ENCODE assay signal across 12 mouse cellular contexts in the genomic region with DNA sequence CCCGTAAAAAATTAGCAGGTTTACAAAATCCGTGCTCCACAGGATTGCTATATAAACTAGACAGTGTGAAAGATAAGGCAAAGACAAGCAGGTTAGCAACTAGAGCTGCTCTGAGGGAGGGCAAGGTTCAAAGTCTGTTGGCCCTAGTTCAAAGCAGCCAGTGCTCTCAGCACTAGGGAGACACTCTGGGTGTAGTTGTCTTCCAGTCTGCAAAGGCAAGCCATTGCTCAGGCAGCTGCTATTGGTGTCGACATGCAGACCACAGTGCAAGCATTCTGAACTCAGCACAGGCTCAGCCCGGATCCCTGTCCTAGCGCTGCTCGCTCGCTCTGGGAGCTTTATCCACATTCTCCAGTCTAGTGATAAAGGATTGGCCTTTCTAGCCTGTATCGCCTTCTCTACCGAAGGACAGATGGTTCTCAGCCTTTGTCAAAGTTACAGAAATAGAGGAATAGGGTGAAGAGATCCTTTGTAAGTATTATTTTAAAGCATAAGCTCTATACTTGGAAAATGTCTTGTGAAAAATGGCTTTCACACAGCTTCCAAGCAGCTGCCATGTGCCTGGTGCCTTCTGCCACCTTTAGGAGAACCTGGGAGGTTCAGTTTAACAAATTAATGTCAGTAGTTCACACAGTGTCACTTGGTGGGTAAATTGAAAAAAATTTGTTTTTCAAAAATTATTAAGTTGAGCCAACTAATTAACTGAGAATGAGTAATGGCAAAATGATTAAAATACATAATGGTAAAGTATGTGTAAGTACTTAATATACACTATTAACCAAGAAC. TPM values are rescaled to one million over a fixed set of nuclear protein-coding genes. Genes with fewer than 3 reads are reported as not detected.
DNase-seq lines count a peak whose midpoint lies in the region; ATAC-seq lines count a peak whose summit lies in the region.
"Had no signal": no experiment of that assay in that cellular context is flagged by ENCODE, and none has a peak within 500 bp of the region (broad histone marks: within the 10 kb centered on the region; RNA-seq: fewer than 3 reads in every experiment).

No protein-coding gene starts in this region.

- no peak overlapping the region; the same call in 1 of the 2 replicates for H3K4me2 ChIP-seq in heart, embryonic 14.5 days (ENCODE audit: low read length)
- H3K4me2 ChIP-seq in neural tube, embryonic 11.5 days (ENCODE audit: low read depth) = no peak overlapping the region
- no peak overlapping the region for H3K4me2 ChIP-seq in neural tube, embryonic 15.5 days
- H3K4me2 ChIP-seq in liver, embryonic 13.5 days = no peak overlapping the region
- H3K4me2 ChIP-seq: hindbrain, embryonic 14.5 days; lung, embryonic 15.5 days had no signal

- peak overlapping the region; percentile 44 for H3K9ac ChIP-seq in heart, embryonic 14.5 days (ENCODE audit: low read length)
- no peak overlapping the region for H3K9ac ChIP-seq in neural tube, embryonic 11.5 days (ENCODE audit: low read length)
- H3K9ac ChIP-seq in neural tube, embryonic 15.5 days (replicated peaks) = no peak overlapping the region
- no peak overlapping the region; the same call in 1 of the 2 replicates for H3K9ac ChIP-seq in liver, embryonic 13.5 days
- H3K9ac ChIP-seq: hindbrain, embryonic 14.5 days; lung, embryonic 15.5 days had no signal

- H3K4me1 ChIP-seq in heart, embryonic 14.5 days (ENCODE audit: control insufficient read depth in 2 of 2, insufficient read depth in 2 of 2, low read length in 2 of 2) = peaks cover 0 to 10% of the 10 kb centered on the region in 2 experiments; a peak in 3 of 4 replicates
- peaks cover 11% of the 10 kb centered on the region for H3K4me1 ChIP-seq in heart, embryonic 10.5 days
- H3K4me1 ChIP-seq in neural tube, embryonic 11.5 days (ENCODE audit: control insufficient read depth, insufficient read depth, low read length) = no peaks in the 10 kb centered on the region
- 0 out of 2 replicates have a peak, but pooled peaks cover 1% of the 10 kb centered on the region for H3K4me1 ChIP-seq in neural tube, embryonic 15.5 days
- peaks cover 5% of the 10 kb centered on the region for H3K4me1 ChIP-seq in liver, embryonic 13.5 days (replicated peaks)

- H3K4me3 ChIP-seq in heart, embryonic 14.5 days (ENCODE audit: control insufficient read depth in 1 of 2, insufficient read depth in 1 of 2, low read depth in 1 of 2, low read length in 2 of 2) = no peak overlapping the region
- no peak overlapping the region for H3K4me3 ChIP-seq in heart, embryonic 10.5 days
- no peak overlapping the region for H3K4me3 ChIP-seq in neural tube, embryonic 11.5 days (ENCODE audit: low read depth, low read length)
- no peak overlapping the region for H3K4me3 ChIP-seq in neural tube, embryonic 15.5 days (replicated peaks)
- H3K4me3 ChIP-seq in liver, embryonic 13.5 days (replicated peaks) = no peak overlapping the region
- H3K4me3 ChIP-seq: gastrocnemius, adult 2 months; lung, embryonic 15.5 days had no signal

- H3K36me3 ChIP-seq in heart, embryonic 14.5 days (ENCODE audit: control insufficient read depth, insufficient read depth, low read length) = no peaks in the 10 kb centered on the region
- no peaks in the 10 kb centered on the region for H3K36me3 ChIP-seq in heart, embryonic 10.5 days
- H3K36me3 ChIP-seq in neural tube, embryonic 11.5 days (ENCODE audit: control insufficient read depth, insufficient read depth, low read length) = no peaks in the 10 kb centered on the region
- H3K36me3 ChIP-seq in neural tube, embryonic 15.5 days = no peaks in the 10 kb centered on the region
- H3K36me3 ChIP-seq in liver, embryonic 13.5 days = no peaks in the 10 kb centered on the region
- H3K36me3 ChIP-seq: lung, embryonic 15.5 days had no signal

- H3K27ac ChIP-seq in heart, embryonic 14.5 days (replicated peaks in 1 of 2; ENCODE audit: control insufficient read depth in 1 of 2, insufficient read depth in 1 of 2, low read depth in 2 of 2, low read length in 2 of 2) = peak overlapping the region in 1 of 2 experiments; percentile 37; a peak in 1 of 4 replicates
- no peak overlapping the region for H3K27ac ChIP-seq in heart, embryonic 10.5 days
- H3K27ac ChIP-seq in neural tube, embryonic 11.5 days (ENCODE audit: low read depth, low read length) = no peak overlapping the region
- H3K27ac ChIP-seq in neural tube, embryonic 15.5 days (replicated peaks) = no peak overlapping the region
- H3K27ac ChIP-seq in liver, embryonic 13.5 days = no peak overlapping the region
- H3K27ac ChIP-seq: gastrocnemius, adult 2 months; hindbrain, embryonic 14.5 days; lung, embryonic 15.5 days had no signal

- no peaks in the 10 kb centered on the region for H3K27me3 ChIP-seq in heart, embryonic 14.5 days (ENCODE audit: control insufficient read depth, insufficient read depth, low read length)
- peaks cover 8% of the 10 kb centered on the region for H3K27me3 ChIP-seq in heart, embryonic 10.5 days (ENCODE audit: insufficient read depth, poor library complexity, severe bottlenecking)
- no peaks in the 10 kb centered on the region for H3K27me3 ChIP-seq in neural tube, embryonic 11.5 days (ENCODE audit: control insufficient read depth, insufficient read depth, low read length)
- H3K27me3 ChIP-seq in neural tube, embryonic 15.5 days (replicated peaks) = no peaks in the 10 kb centered on the region
- no peaks in the 10 kb centered on the region for H3K27me3 ChIP-seq in liver, embryonic 13.5 days
- H3K27me3 ChIP-seq: lung, embryonic 15.5 days had no signal

- WGBS in heart, embryonic 14.5 days = 19% methylated on average over 9 of the region's 9 CpGs
- 30% methylated on average over 9 of the region's 9 CpGs for WGBS in heart, embryonic 10.5 days
- 79% methylated on average over 9 of the region's 9 CpGs for WGBS in neural tube, embryonic 11.5 days
- WGBS in neural tube, embryonic 15.5 days = 79% methylated on average over 9 of the region's 9 CpGs
- 66% methylated on average over 9 of the region's 9 CpGs for WGBS in liver, embryonic 13.5 days (ENCODE audit: insufficient replicate concordance)

- no peaks in the 10 kb centered on the region for H3K9me3 ChIP-seq in heart, embryonic 14.5 days (ENCODE audit: control insufficient read depth, low read length)
- no peaks in the 10 kb centered on the region for H3K9me3 ChIP-seq in heart, embryonic 10.5 days
- no peaks in the 10 kb centered on the region for H3K9me3 ChIP-seq in neural tube, embryonic 11.5 days (ENCODE audit: control insufficient read depth, low read length)
- no peaks in the 10 kb centered on the region for H3K9me3 ChIP-seq in neural tube, embryonic 15.5 days (replicated peaks)
- 0 out of 2 replicates have a peak, but pooled peaks cover 4% of the 10 kb centered on the region for H3K9me3 ChIP-seq in liver, embryonic 13.5 days (replicated peaks)
- H3K9me3 ChIP-seq: lung, embryonic 15.5 days had no signal

- no peak for ATAC-seq in heart, embryonic 14.5 days (ENCODE audit: insufficient number of reproducible peaks, insufficient read depth, low FRiP score, low read depth)
- no peak for ATAC-seq in neural tube, embryonic 11.5 days (ENCODE audit: insufficient read depth, low FRiP score, low TSS enrichment)
- ATAC-seq in neural tube, embryonic 15.5 days (ENCODE audit: low FRiP score) = no peak
- peak; percentile 36; the same call in 1 of the 2 replicates for ATAC-seq in liver, embryonic 13.5 days (ENCODE audit: low read depth)

- DNase-seq in heart, embryonic 10.5 days (ENCODE audit: low spot score) = no peak
- peak; percentile 7 for DNase-seq in neural tube, embryonic 11.5 days (ENCODE audit: low spot score)
- no peak for DNase-seq in liver, embryonic 13.5 days
- DNase-seq in spleen, postnatal 10 days (ENCODE audit: low spot score in 2 of 2) = no peak
- DNase-seq in spleen, adult 12 weeks (ENCODE audit: low spot score) = no peak
- DNase-seq in cerebellum, adult 11 months = no peak
- DNase-seq: cerebellum, postnatal 25 days; gastrocnemius, adult 2 months had no signal

RNA-seq across cellular contexts. Expression of gene Spo11, which starts 5.5 kb away (rescaled TPM):
- polyA plus RNA-seq in heart, embryonic 14.5 days (2014; fragmentation: Nextera tagmentation; extraction: Ambion mirVana) = 0.32 TPM in 1 of 2 replicates, not detected in the other
- polyA plus RNA-seq in heart, embryonic 10.5 days (2016; fragmentation: Nextera tagmentation; extraction: Ambion mirVana) = 0.06 and 0.20 TPM in 2 replicates
- polyA plus RNA-seq in neural tube, embryonic 11.5 days (2014; fragmentation: Nextera tagmentation; extraction: Ambion mirVana) = 0.42 and 1.1 TPM in 2 replicates
- polyA plus RNA-seq in neural tube, embryonic 15.5 days (2015; fragmentation: Nextera tagmentation; extraction: Ambion mirVana) = 0.44 and 1.1 TPM in 2 replicates
- polyA plus RNA-seq in liver, embryonic 13.5 days (2015; fragmentation: Nextera tagmentation; extraction: Ambion mirVana) = 0.08 TPM in 1 of 2 replicates, not detected in the other

RNA-seq across cellular contexts. Expression of gene Rae1, which starts 16.9 kb away (rescaled TPM):
- polyA plus RNA-seq in heart, embryonic 14.5 days (2014; fragmentation: Nextera tagmentation; extraction: Ambion mirVana) = 99.7 and 101 TPM in 2 replicates
- 139 and 162 TPM in 2 replicates for polyA plus RNA-seq in heart, embryonic 10.5 days (2016; fragmentation: Nextera tagmentation; extraction: Ambion mirVana)
- polyA plus RNA-seq in neural tube, embryonic 11.5 days (2014; fragmentation: Nextera tagmentation; extraction: Ambion mirVana) = 137 and 140 TPM in 2 replicates
- polyA plus RNA-seq in neural tube, embryonic 15.5 days (2015; fragmentation: Nextera tagmentation; extraction: Ambion mirVana) = 109 and 117 TPM in 2 replicates
- 94.5 and 96.8 TPM in 2 replicates for polyA plus RNA-seq in liver, embryonic 13.5 days (2015; fragmentation: Nextera tagmentation; extraction: Ambion mirVana)

RNA-seq across cellular contexts. Expression of gene Rbm38, which starts 37.3 kb away (rescaled TPM):
- 126 and 129 TPM in 2 replicates for polyA plus RNA-seq in heart, embryonic 14.5 days (2014; fragmentation: Nextera tagmentation; extraction: Ambion mirVana)
- polyA plus RNA-seq in heart, embryonic 10.5 days (2016; fragmentation: Nextera tagmentation; extraction: Ambion mirVana) = 156 and 188 TPM in 2 replicates
- polyA plus RNA-seq in neural tube, embryonic 11.5 days (2014; fragmentation: Nextera tagmentation; extraction: Ambion mirVana) = 73.6 and 74.2 TPM in 2 replicates
- 11.5 and 22.7 TPM in 2 replicates for polyA plus RNA-seq in neural tube, embryonic 15.5 days (2015; fragmentation: Nextera tagmentation; extraction: Ambion mirVana)
- polyA plus RNA-seq in liver, embryonic 13.5 days (2015; fragmentation: Nextera tagmentation; extraction: Ambion mirVana) = 260 and 311 TPM in 2 replicates

RNA-seq across cellular contexts. Expression of gene Bmp7, which starts 42.8 kb away (rescaled TPM):
- polyA plus RNA-seq in heart, embryonic 14.5 days (2014; fragmentation: Nextera tagmentation; extraction: Ambion mirVana) = 50.5 and 53.7 TPM in 2 replicates
- polyA plus RNA-seq in heart, embryonic 10.5 days (2016; fragmentation: Nextera tagmentation; extraction: Ambion mirVana) = 49.5 and 70.0 TPM in 2 replicates
- polyA plus RNA-seq in neural tube, embryonic 11.5 days (2014; fragmentation: Nextera tagmentation; extraction: Ambion mirVana) = 17.0 and 20.5 TPM in 2 replicates
- polyA plus RNA-seq in neural tube, embryonic 15.5 days (2015; fragmentation: Nextera tagmentation; extraction: Ambion mirVana) = 13.4 and 13.7 TPM in 2 replicates
- 2.2 and 2.6 TPM in 2 replicates for polyA plus RNA-seq in liver, embryonic 13.5 days (2015; fragmentation: Nextera tagmentation; extraction: Ambion mirVana)
